Mouse (Mus musculus): ENCODE results near the gene Clec11a. TPM values are rescaled to one million over a fixed set of nuclear protein-coding genes. Genes with fewer than 3 reads are reported as not detected.
A peak's percentile ranks its signal among the peaks of the same experiment; 100 is the strongest.
"Not testable (repeated sequence)": the region's sequence is repeated elsewhere in the genome, so short reads cannot be mapped to it uniquely, and the experiment has no call there.

Gene Clec11a
- polyA plus RNA-seq, 1 experiment from 2014 or later, result 1.6 TPM

- no peak for DNase-seq
- H3K36me3 ChIP-seq (replicated peaks; ENCODE audit: insufficient read depth, low read length), result no peaks in the 10 kb centered on the region
- ATAC-seq, result no peak
- H3K4me2 ChIP-seq (ENCODE audit: low read depth, low read length), result peak overlapping the region; percentile 85
- no peaks in the 10 kb centered on the region for H3K9me3 ChIP-seq (ENCODE audit: low read length)
- TF ChIP-seq CTCF (IDR thresholded peaks at IDR 0.05; ENCODE audit: low read depth), result no peak
- TF ChIP-seq EP300 (IDR thresholded peaks at IDR 0.05; ENCODE audit: low read depth), result no peak
- H3K27me3 ChIP-seq (ENCODE audit: insufficient read depth, low read length), result peaks cover 36% of the 10 kb centered on the region
- no peak overlapping the region for H3K9ac ChIP-seq (replicated peaks)
- no peak overlapping the region for H3K27ac ChIP-seq (ENCODE audit: low read depth)
- WGBS (ENCODE audit: insufficient replicate concordance), result 15% methylated on average over 16 of the region's 16 CpGs
- 0 out of 2 replicates have a peak overlapping the region, but pooled peaks have one; percentile 59 for H3K4me3 ChIP-seq (ENCODE audit: low read depth, low read length)
- H3K4me1 ChIP-seq (ENCODE audit: insufficient read depth), result peaks cover 27% of the 10 kb centered on the region
Observed at GRCm38 (mm10) chr7:44305686-44306085, 1.0 kb downstream of the Clec11a start.

GRCm38 (mm10) chr7:44304775-44305641 is 1.7 kb downstream of the Clec11a start:
- Histone ChIP-seq H3K27ac (ENCODE audit: low read depth) (peak overlapping the region; percentile 81), H3K36me3 (replicated peaks; ENCODE audit: insufficient read depth, low read length) (no peaks in the 10 kb centered on the region), H3K27me3 (ENCODE audit: insufficient read depth, low read length) (peaks cover 29% of the 10 kb centered on the region), H3K9ac (replicated peaks) (peak overlapping the region; percentile 76), H3K4me2 (ENCODE audit: low read depth, low read length) (peak overlapping the region; percentile 85), H3K4me1 (ENCODE audit: insufficient read depth) (peaks cover 21% of the 10 kb centered on the region), H3K9me3 (ENCODE audit: low read length) (no peaks in the 10 kb centered on the region), H3K4me3 (ENCODE audit: low read depth, low read length) (peak overlapping the region; percentile 59)
- ATAC-seq (peak; percentile 94), DNase-seq (peak; percentile 91)
- TF ChIP-seq EP300 (IDR thresholded peaks at IDR 0.05; ENCODE audit: low read depth) (no peak), CTCF (IDR thresholded peaks at IDR 0.05; ENCODE audit: low read depth) (peak; percentile 23)
- 2% methylated on average over 48 of the region's 49 CpGs for WGBS (ENCODE audit: insufficient replicate concordance)

GRCm38 (mm10) chr7:44304463-44304774 is 2.3 kb downstream of the Clec11a start:
- peak overlapping the region; percentile 85 for H3K4me2 ChIP-seq (ENCODE audit: low read depth, low read length)
- H3K4me3 ChIP-seq (ENCODE audit: low read depth, low read length), result peak overlapping the region; percentile 59
- DNase-seq (no peak), ATAC-seq (peak; percentile 9)
- peaks cover 23% of the 10 kb centered on the region for H3K27me3 ChIP-seq (ENCODE audit: insufficient read depth, low read length)
- H3K9ac ChIP-seq (replicated peaks), result peak overlapping the region; percentile 76
- no peaks in the 10 kb centered on the region for H3K9me3 ChIP-seq (ENCODE audit: low read length)
- peak overlapping the region; percentile 81 for H3K27ac ChIP-seq (ENCODE audit: low read depth)
- H3K4me1 ChIP-seq (ENCODE audit: insufficient read depth), result peaks cover 21% of the 10 kb centered on the region
- under 1% methylated on average over 25 of the region's 25 CpGs for WGBS (ENCODE audit: insufficient replicate concordance)
- TF ChIP-seq EP300 (IDR thresholded peaks at IDR 0.05; ENCODE audit: low read depth) (no peak), CTCF (IDR thresholded peaks at IDR 0.05; ENCODE audit: low read depth) (no peak)
- no peaks in the 10 kb centered on the region for H3K36me3 ChIP-seq (replicated peaks; ENCODE audit: insufficient read depth, low read length)

DNA sequence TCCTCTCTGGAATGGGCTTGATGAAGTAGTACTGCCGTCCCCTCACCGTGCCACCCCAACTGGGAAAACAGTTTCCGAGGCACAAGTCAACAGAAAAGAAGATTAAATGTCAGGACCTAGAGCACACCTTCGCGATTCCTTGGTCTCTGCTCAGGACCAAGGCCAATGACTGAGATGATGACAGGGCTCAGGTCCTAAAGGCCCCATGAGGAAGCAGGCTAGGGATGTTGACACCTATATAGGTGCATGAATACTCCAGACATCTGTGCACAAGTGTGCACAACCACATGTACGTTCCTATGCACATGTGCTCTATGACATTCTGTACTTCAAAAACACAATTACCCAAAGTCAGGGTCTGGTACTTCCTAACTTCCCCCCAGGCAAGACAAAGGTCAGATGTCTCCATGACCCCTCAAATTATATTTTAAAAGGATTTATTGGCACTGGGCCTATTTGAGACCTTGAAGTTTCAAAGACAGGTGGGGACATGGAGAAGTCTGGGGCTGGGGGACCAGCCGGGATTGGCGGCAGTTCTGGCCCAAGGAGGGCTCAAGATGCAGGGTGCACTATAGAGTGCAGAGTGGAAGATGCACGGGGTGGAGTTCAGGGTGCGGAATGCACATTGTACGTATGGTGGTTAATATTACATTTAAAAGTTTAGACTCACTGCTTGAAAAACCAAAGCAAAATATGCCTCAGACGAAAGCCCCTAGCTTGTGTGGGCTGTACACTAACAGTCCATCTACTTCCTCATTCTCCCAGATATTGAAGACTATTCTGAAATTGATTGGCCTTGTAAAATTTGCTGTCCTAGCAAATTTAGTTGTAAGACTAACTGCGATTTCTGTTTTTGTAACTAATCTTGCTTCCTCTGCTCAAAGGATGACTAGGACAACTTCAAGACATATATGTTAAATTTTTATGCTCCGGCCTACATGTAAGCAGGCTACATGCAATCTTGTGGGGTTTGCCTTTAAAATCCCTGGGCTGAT is 3.1 kb downstream of the Clec11a start:
- no peak for ATAC-seq
- H3K9me3 ChIP-seq (ENCODE audit: low read length), result no peaks in the 10 kb centered on the region
- peaks cover 21% of the 10 kb centered on the region for H3K4me1 ChIP-seq (ENCODE audit: insufficient read depth)
- no peak for DNase-seq
- WGBS (ENCODE audit: insufficient replicate concordance), result 78% methylated on average over 14 of the region's 14 CpGs
- H3K4me3 ChIP-seq (ENCODE audit: low read depth, low read length), result peak overlapping the region; percentile 59
- H3K36me3 ChIP-seq (replicated peaks; ENCODE audit: insufficient read depth, low read length), result no peaks in the 10 kb centered on the region
- peak overlapping the region; percentile 76; the same call in 1 of the 2 replicates for H3K9ac ChIP-seq (replicated peaks)
- TF ChIP-seq CTCF (IDR thresholded peaks at IDR 0.05; ENCODE audit: low read depth) (no peak), EP300 (IDR thresholded peaks at IDR 0.05; ENCODE audit: low read depth) (no peak)
- H3K4me2 ChIP-seq (ENCODE audit: low read depth, low read length), result peak overlapping the region; percentile 85
- H3K27ac ChIP-seq (ENCODE audit: low read depth), result no peak overlapping the region; the same call in 1 of the 2 replicates
- peaks cover 15% of the 10 kb centered on the region for H3K27me3 ChIP-seq (ENCODE audit: insufficient read depth, low read length)

DNA sequence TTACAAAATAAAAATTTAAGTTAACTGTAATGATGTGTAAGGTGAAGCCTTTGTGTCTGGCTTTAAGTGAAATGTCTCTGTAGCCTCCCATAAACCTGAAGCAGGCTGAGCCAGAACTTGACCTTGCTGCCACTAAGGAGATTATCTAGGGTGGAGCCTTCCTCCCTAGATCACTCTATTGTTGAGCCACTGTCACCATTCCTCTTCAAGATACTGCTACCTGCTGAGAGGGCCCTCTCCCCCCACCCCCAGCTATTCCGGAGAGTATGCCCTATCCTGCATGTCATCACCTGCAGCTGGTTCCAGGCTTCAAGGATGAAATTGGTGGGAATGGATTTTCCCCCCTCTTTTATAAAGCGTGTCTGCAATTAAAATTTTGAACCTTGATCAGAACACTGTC is 9.2 kb downstream of the Clec11a start:
- not testable (repeated sequence) for DNase-seq; ATAC-seq; H3K27me3 ChIP-seq (ENCODE audit: insufficient read depth, low read length); H3K4me3 ChIP-seq (ENCODE audit: low read depth, low read length); H3K27ac ChIP-seq (ENCODE audit: low read depth); H3K4me2 ChIP-seq (ENCODE audit: low read depth, low read length); H3K9ac ChIP-seq (replicated peaks); H3K36me3 ChIP-seq (replicated peaks; ENCODE audit: insufficient read depth, low read length); H3K9me3 ChIP-seq (ENCODE audit: low read length); H3K4me1 ChIP-seq (ENCODE audit: insufficient read depth)
- WGBS (ENCODE audit: insufficient replicate concordance), result 69% methylated on average over 2 of the region's 2 CpGs

DNA sequence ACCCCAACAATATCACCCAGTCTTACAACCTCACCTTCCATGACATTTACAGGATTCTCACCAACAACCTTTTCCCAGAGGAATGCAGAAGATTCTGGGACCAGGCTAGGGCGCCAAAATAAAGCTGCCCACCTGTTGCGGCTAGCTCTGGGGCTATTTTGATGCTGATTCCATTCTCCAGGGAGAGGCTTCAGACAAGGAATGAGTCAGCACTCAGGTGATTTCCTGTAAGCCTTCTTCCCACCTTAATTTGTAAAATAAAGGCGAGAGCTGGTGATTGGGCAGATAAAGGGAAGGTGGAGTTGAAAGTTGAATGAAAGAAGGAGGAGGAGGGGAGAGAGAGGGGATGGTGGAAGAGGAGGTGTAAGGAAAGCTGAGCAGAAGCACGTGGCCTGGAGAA is 15.3 kb downstream of the Clec11a start:
- no peak for TF ChIP-seq EP300 (IDR thresholded peaks at IDR 0.05; ENCODE audit: low read depth)
- no peak for TF ChIP-seq CTCF (IDR thresholded peaks at IDR 0.05; ENCODE audit: low read depth)
- DNase-seq, result no peak
- Histone ChIP-seq H3K27ac (ENCODE audit: low read depth) (no peak overlapping the region), H3K36me3 (replicated peaks; ENCODE audit: insufficient read depth, low read length) (no peaks in the 10 kb centered on the region), H3K9me3 (ENCODE audit: low read length) (no peaks in the 10 kb centered on the region), H3K4me1 (ENCODE audit: insufficient read depth) (no peaks in the 10 kb centered on the region), H3K9ac (replicated peaks) (no peak overlapping the region), H3K4me2 (ENCODE audit: low read depth, low read length) (no peak overlapping the region), H3K4me3 (ENCODE audit: low read depth, low read length) (no peak overlapping the region), H3K27me3 (ENCODE audit: insufficient read depth, low read length) (no peaks in the 10 kb centered on the region)
- ATAC-seq, result no peak
- 53% methylated on average over 4 of the region's 4 CpGs for WGBS (ENCODE audit: insufficient replicate concordance)

Data from liver, postnatal 0 days (tissue).